Mouse (Mus musculus) midbrain, embryonic 11.5 days (tissue): ENCODE data around the gene Dusp19. TPM values are rescaled to one million over a fixed set of nuclear protein-coding genes. Genes with fewer than 3 reads are reported as not detected.
A peak's percentile ranks its signal among the peaks of the same experiment; 100 is the strongest.

Experiments
- ATAC-seq: fragments of 200-750 bp; cut with Nextera tagmentation; 2 replicates; pipeline ENCODE4 v1.8.0; 2017; ENCODE audit warnings: moderate TSS enrichment, moderate library complexity; ENCODE audit not compliant: low FRiP score
- DNase-seq: peaks from one replicate; pipeline ENCODE4 v3.0.0; 2015; ENCODE audit warnings: low spot score; ENCODE audit errors: missing footprints
- H3K27ac ChIP-seq: fragments of 300-500 bp; sonication (generic); 2 replicates; pipeline ENCODE4 v1.5.1; 2014; ENCODE audit warnings: low read depth, low read length
- H3K27me3 ChIP-seq: fragments of 300-500 bp; sonication (generic); 2 replicates; pipeline ENCODE4 v1.6.1; 2014; ENCODE audit warnings: mild to moderate bottlenecking, low read length, moderate library complexity, mixed read lengths; ENCODE audit not compliant: control insufficient read depth, insufficient read depth
- H3K36me3 ChIP-seq: fragments of 300-500 bp; sonication (generic); 2 replicates; pipeline ENCODE4 v1.6.1; 2014; ENCODE audit warnings: mild to moderate bottlenecking, low read length, moderate library complexity, mixed read lengths; ENCODE audit not compliant: control insufficient read depth, insufficient read depth
- H3K4me1 ChIP-seq: fragments of 300-500 bp; sonication (generic); 2 replicates; pipeline ENCODE4 v1.6.1; 2014; ENCODE audit warnings: low read length; ENCODE audit not compliant: control insufficient read depth, insufficient read depth
- H3K4me2 ChIP-seq: fragments of 300-500 bp; sonication (generic); 2 replicates; pipeline ENCODE4 v1.6.1; 2014; ENCODE audit warnings: mild to moderate bottlenecking, moderate library complexity
- H3K4me3 ChIP-seq: fragments of 300-500 bp; sonication (generic); 2 replicates; pipeline ENCODE4 v1.5.1; 2014; ENCODE audit warnings: low read depth, low read length
- H3K9ac ChIP-seq: fragments of 300-500 bp; sonication (generic); 2 replicates; pipeline ENCODE4 v1.6.1; 2014; ENCODE audit warnings: low read length
- H3K9me3 ChIP-seq: fragments of 300-500 bp; sonication (generic); 2 replicates; pipeline ENCODE4 v1.6.1; 2016; ENCODE audit warnings: low read length; ENCODE audit not compliant: control insufficient read depth
- WGBS: fragments of 180-500 bp; shearing (Covaris S2); extraction: QIAGEN DNeasy Blood & Tissue Kit; methylation state at CpG from one replicate; pipeline ENCODE4 v1.1.7; 2014; 5-methylcytosine and 5-hydroxymethylcytosine counted together
- polyA plus RNA-seq: library from polyadenylated mRNA; unstranded; fragments of >200 nt; fragmentation: Nextera tagmentation; extraction: Ambion mirVana; gene quantifications from 2 replicates; pipeline ENCODE4 v1.2.1, GENCODE M21; 2014

The Dusp19 gene
- polyA plus RNA-seq, 1 experiment from 2014 or later, result 17.8 TPM

GRCm38 (mm10) chr2:80621921-80622320 lies 5.1 kb downstream of the Dusp19 start:
- ATAC-seq (no peak), DNase-seq (no peak)
- 92% methylated on average over 3 of the region's 3 CpGs for whole genome bisulfite sequencing

GRCm38 (mm10) chr2:80624523-80624922 lies 7.7 kb downstream of the Dusp19 start:
- WGBS, result 92% methylated on average over 4 of the region's 4 CpGs
- DNase-seq (no peak), ATAC-seq (no peak)
- Histone ChIP-seq H3K4me1 (no peaks in the 10 kb centered on the region), H3K4me2 (no peak overlapping the region), H3K27ac (no peak overlapping the region), H3K27me3 (no peaks in the 10 kb centered on the region), H3K36me3 (no peaks in the 10 kb centered on the region), H3K4me3 (no peak overlapping the region), H3K9me3 (no peaks in the 10 kb centered on the region), H3K9ac (no peak overlapping the region)

More at GRCm38 (mm10) chr2:80621921-80622320, 5.1 kb downstream of the Dusp19 start:
- Histone ChIP-seq H3K4me1 (no peaks in the 10 kb centered on the region), H3K9ac (no peak overlapping the region), H3K27me3 (no peaks in the 10 kb centered on the region), H3K4me3 (no peak overlapping the region), H3K36me3 (no peaks in the 10 kb centered on the region), H3K9me3 (no peaks in the 10 kb centered on the region), H3K4me2 (no peak overlapping the region), H3K27ac (no peak overlapping the region)

GRCm38 (mm10) chr2:80632336-80633026 lies 15.6 kb downstream of the Dusp19 start:
- Histone ChIP-seq H3K4me1 (no peaks in the 10 kb centered on the region), H3K27me3 (no peaks in the 10 kb centered on the region), H3K4me2 (no peak overlapping the region), H3K36me3 (no peaks in the 10 kb centered on the region), H3K9me3 (no peaks in the 10 kb centered on the region), H3K27ac (no peak overlapping the region), H3K4me3 (no peak overlapping the region), H3K9ac (no peak overlapping the region)
- ATAC-seq (no peak), DNase-seq (no peak)
- WGBS, result 91% methylated on average over 13 of the region's 13 CpGs

- under 1% methylated on average over 45 of the region's 45 CpGs for WGBS
- peak overlapping the region; percentile 71 for H3K9ac ChIP-seq
- peaks cover 6% of the 10 kb centered on the region; the same call in 1 of the 2 replicates for H3K4me1 ChIP-seq
- H3K4me2 ChIP-seq, result peak overlapping the region; percentile 42
- ATAC-seq (peak; percentile 98), DNase-seq (peak; percentile 100)
- peak overlapping the region; percentile 60 for H3K4me3 ChIP-seq
- H3K9me3 ChIP-seq, result no peaks in the 10 kb centered on the region
- H3K27ac ChIP-seq, result peak overlapping the region; percentile 53; the same call in 1 of the 2 replicates
- no peaks in the 10 kb centered on the region for H3K27me3 ChIP-seq
- no peaks in the 10 kb centered on the region; the same call in 1 of the 2 replicates for H3K36me3 ChIP-seq
These were observed 21.8 kb downstream of the Dusp19 start for GRCm38 (mm10) chr2:80638364-80639241.

GRCm38 (mm10) chr2:80639398-80639797 lies 22.6 kb downstream of the Dusp19 start:
- DNase-seq (no peak), ATAC-seq (no peak)
- Histone ChIP-seq H3K4me2 (peak overlapping the region; percentile 39), H3K27ac (no peak overlapping the region), H3K4me1 (peaks cover 6% of the 10 kb centered on the region; the same call in 1 of the 2 replicates), H3K36me3 (no peaks in the 10 kb centered on the region; the same call in 1 of the 2 replicates), H3K27me3 (no peaks in the 10 kb centered on the region), H3K4me3 (peak overlapping the region; percentile 60), H3K9me3 (no peaks in the 10 kb centered on the region), H3K9ac (peak overlapping the region; percentile 71)
- 17% methylated on average over 8 of the region's 8 CpGs for WGBS

GRCm38 (mm10) chr2:80639864-80640263 lies 23.0 kb downstream of the Dusp19 start:
- H3K4me2 ChIP-seq, result peak overlapping the region; percentile 39
- peaks cover 6% of the 10 kb centered on the region; the same call in 1 of the 2 replicates for H3K4me1 ChIP-seq
- no peak overlapping the region for H3K9ac ChIP-seq
- no peaks in the 10 kb centered on the region; the same call in 1 of the 2 replicates for H3K36me3 ChIP-seq
- no peak overlapping the region for H3K27ac ChIP-seq
- DNase-seq (no peak), ATAC-seq (no peak)
- H3K4me3 ChIP-seq, result no peak overlapping the region
- H3K9me3 ChIP-seq, result no peaks in the 10 kb centered on the region
- H3K27me3 ChIP-seq, result no peaks in the 10 kb centered on the region
- 72% methylated on average over 3 of the region's 3 CpGs for WGBS

GRCm38 (mm10) chr2:80661414-80661813 lies 44.6 kb downstream of the Dusp19 start:
- no peaks in the 10 kb centered on the region for H3K27me3 ChIP-seq
- H3K4me3 ChIP-seq, result no peak overlapping the region
- DNase-seq, result no peak
- H3K36me3 ChIP-seq, result 0 out of 2 replicates have a peak, but pooled peaks cover 2% of the 10 kb centered on the region
- no peak overlapping the region for H3K9ac ChIP-seq
- no peak for ATAC-seq
- no peak overlapping the region for H3K4me2 ChIP-seq
- H3K4me1 ChIP-seq, result no peaks in the 10 kb centered on the region
- H3K9me3 ChIP-seq, result no peaks in the 10 kb centered on the region
- H3K27ac ChIP-seq, result no peak overlapping the region

- Histone ChIP-seq H3K9ac (no peak overlapping the region), H3K27me3 (no peaks in the 10 kb centered on the region), H3K4me3 (no peak overlapping the region), H3K4me1 (no peaks in the 10 kb centered on the region), H3K9me3 (no peaks in the 10 kb centered on the region), H3K4me2 (no peak overlapping the region), H3K27ac (no peak overlapping the region), H3K36me3 (0 out of 2 replicates have a peak, but pooled peaks cover 2% of the 10 kb centered on the region)
- ATAC-seq (no peak), DNase-seq (no peak)
- WGBS, result 92% methylated on average over 2 of the region's 2 CpGs
These were observed 45.8 kb downstream of the Dusp19 start for GRCm38 (mm10) chr2:80662682-80663081.
